Mouse (Mus musculus) ES-E14 (cell line): ENCODE results near the gene Ccdc84. TPM values are rescaled to one million over a fixed set of nuclear protein-coding genes. Genes with fewer than 3 reads are reported as not detected.
"Not testable (repeated sequence)": the region's sequence is repeated elsewhere in the genome, so short reads cannot be mapped to it uniquely, and the experiment has no call there.

ENCODE experiments used
- DNase-seq: peaks from one replicate; pipeline ENCODE4 v3.0.0-alpha.2; 2013; ENCODE audit warnings: low read depth, low spot score
- H3K27ac ChIP-seq: 2 replicates; pipeline ENCODE4 v1.5.1; 2012; ENCODE audit warnings: low read depth, mild to moderate bottlenecking, low read length, moderate library complexity, mixed read lengths; ENCODE audit not compliant: poor library complexity, insufficient read depth, severe bottlenecking
- H3K36me3 ChIP-seq: 2 replicates; pipeline ENCODE4 v1.6.1; 2012; ENCODE audit warnings: mild to moderate bottlenecking, low read length, moderate library complexity, mixed read lengths; ENCODE audit not compliant: control insufficient read depth, poor library complexity, insufficient read depth, severe bottlenecking
- H3K4me1 ChIP-seq, 2 experiments: fragments of 150-350 bp in 1 of 2; sonication (generic) in 1 of 2; 2 replicates each; pipeline ENCODE4 v1.6.1; 2012; ENCODE audit warnings: low read length in 2 of 2, mild to moderate bottlenecking in 1 of 2, mixed read lengths in 1 of 2; ENCODE audit not compliant: control insufficient read depth in 2 of 2, insufficient read depth in 2 of 2, poor library complexity in 1 of 2
- H3K4me3 ChIP-seq, 2 experiments: fragments of 150-350 bp in 1 of 2; sonication (generic) in 1 of 2; 2 replicates each; pipeline ENCODE4 v1.5.1; 2012; ENCODE audit warnings: low read length in 2 of 2, low read depth in 1 of 2, mild to moderate bottlenecking in 1 of 2, mixed read lengths in 1 of 2; ENCODE audit not compliant: insufficient read depth in 1 of 2, poor library complexity in 1 of 2, severe bottlenecking in 1 of 2
- H3K9ac ChIP-seq: 2 replicates; pipeline ENCODE4 v1.6.1; 2012; ENCODE audit warnings: low read depth, mild to moderate bottlenecking, low read length, mixed read lengths; ENCODE audit not compliant: poor library complexity, insufficient read depth, severe bottlenecking
- H3K9me3 ChIP-seq: fragments of 150-350 bp; sonication (generic); 2 replicates; pipeline ENCODE4 v1.6.1; 2012; ENCODE audit warnings: low read depth, mild to moderate bottlenecking, low read length; ENCODE audit not compliant: control insufficient read depth, insufficient read depth
- CHD2 ChIP-seq: IDR thresholded peaks from 2 replicates; pipeline ENCODE4 v1.6.1; 2014; ENCODE audit warnings: mild to moderate bottlenecking, low read depth, low read length, inconsistent platforms
- HCFC1 ChIP-seq: IDR thresholded peaks from 2 replicates; pipeline ENCODE4 v1.6.1; 2012; ENCODE audit warnings: low read length, inconsistent platforms, borderline replicate concordance; ENCODE audit not compliant: insufficient read depth
- MAFK ChIP-seq: IDR thresholded peaks from 2 replicates; pipeline ENCODE4 v1.6.1; 2014; ENCODE audit warnings: mild to moderate bottlenecking, low read depth, low read length, inconsistent platforms; ENCODE audit not compliant: insufficient read depth
- ZC3H11A ChIP-seq: IDR thresholded peaks from 2 replicates; pipeline ENCODE4 v1.6.1; 2012; ENCODE audit warnings: low read depth, mild to moderate bottlenecking, inconsistent platforms, low read length, borderline replicate concordance
- ZNF384 ChIP-seq: IDR thresholded peaks from 2 replicates; pipeline ENCODE4 v1.6.1; 2012; ENCODE audit warnings: low read depth, low read length, inconsistent platforms
- in situ Hi-C, 2 experiments: fragments of 600-800 bp; cut with MboI; formaldehyde crosslinking; loops; one replicate each; pipeline ENCODE4 v1.15.1; 2025; ENCODE audit warnings: low sequenced_read_pairs in 2 of 2, inconsistent platforms in 1 of 2; ENCODE audit not compliant: unreplicated experiment in 2 of 2
- total RNA-seq: library from RNA; depleted of rRNA; stranded (reverse); fragments of 300-350 nt; gene quantifications from 2 replicates; pipeline ENCODE4 v1.2.3, GENCODE M21; 2012

Ccdc84 gene
- total RNA-seq, 1 experiment, result 38.3 TPM

DNA sequence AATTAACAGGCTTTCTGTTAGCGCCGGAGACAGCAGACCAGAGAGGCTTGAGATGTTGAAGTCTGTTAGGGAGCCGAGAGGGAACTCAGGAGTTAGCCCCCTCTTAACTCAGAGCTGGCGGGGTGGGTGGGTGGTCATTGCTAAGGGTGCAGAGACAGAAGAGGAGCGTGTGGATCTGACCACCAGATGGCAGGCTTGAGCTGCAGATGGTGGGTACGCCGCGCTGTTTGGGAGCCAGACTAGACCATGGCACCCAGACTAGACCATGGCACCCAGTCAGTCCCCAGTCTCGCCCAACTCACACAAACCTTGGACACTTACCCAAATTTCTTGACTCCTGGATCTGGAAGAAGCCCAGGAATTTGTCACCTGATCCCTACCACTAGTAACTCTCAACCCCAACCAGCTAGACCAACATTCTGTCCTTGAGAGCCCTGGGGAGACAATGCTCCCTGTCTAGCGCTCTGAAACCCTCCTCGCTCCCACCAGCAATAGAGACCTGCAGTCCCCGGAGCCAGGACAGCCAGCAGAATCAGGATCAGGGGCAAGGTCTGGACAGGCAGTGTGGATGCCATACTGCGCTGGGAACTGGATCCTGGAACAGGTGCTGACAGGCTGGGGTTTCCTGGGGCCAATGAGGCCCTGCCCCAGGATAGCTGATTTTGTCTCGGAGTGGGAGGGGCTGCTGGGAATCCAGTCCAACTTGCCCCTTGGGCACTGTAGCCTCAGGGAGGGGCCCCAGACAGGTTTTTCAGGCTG is 35.9 kb upstream of the Ccdc84 start:
- H3K4me3 ChIP-seq, result peak overlapping the region; percentile 8 to 58; a peak in 3 of 4 replicates
- TF ChIP-seq ZC3H11A (peak; percentile 85; the same call in 1 of the 2 replicates), CHD2 (no peak)
- no peak overlapping the region for H3K27ac ChIP-seq
- no peaks in the 10 kb centered on the region for H3K9me3 ChIP-seq
- in situ Hi-C loops, result loop anchor here in 1 of 2 experiments (5.0 to 10.0 kb wide), 2 partner anchors 48 to 200 kb away; no protein-coding TSS in a partner anchor
- peak overlapping the region; percentile 41; the same call in 1 of the 2 replicates for H3K9ac ChIP-seq
- H3K36me3 ChIP-seq, result no peaks in the 10 kb centered on the region
- DNase-seq, result peak; percentile 91
- no peaks in the 10 kb centered on the region for H3K4me1 ChIP-seq

- TF ChIP-seq HCFC1 (no peak), ZNF384 (no peak), ZC3H11A (peak; percentile 5; the same call in 1 of the 2 replicates)
- Histone ChIP-seq H3K9me3 (no peaks in the 10 kb centered on the region), H3K4me3 (no peak overlapping the region), H3K27ac (no peak overlapping the region), H3K4me1 (peaks cover 0 to 7% of the 10 kb centered on the region in 2 experiments; a peak in 1 of 4 replicates), H3K9ac (no peak overlapping the region), H3K36me3 (no peaks in the 10 kb centered on the region)
- DNase-seq, result peak; percentile 60
- in situ Hi-C loops, result loop anchor here in 1 of 2 experiments (5.0 to 10.0 kb wide), 2 partner anchors 52 to 204 kb away; no protein-coding TSS in a partner anchor
Measured at GRCm38 (mm10) chr9:44450387-44450786, 32.0 kb upstream of the Ccdc84 start.

GRCm38 (mm10) chr9:44444402-44445025 is 26.1 kb upstream of the Ccdc84 start:
- H3K36me3 ChIP-seq, H3K9me3 ChIP-seq, in situ Hi-C loops: not testable (repeated sequence)

GRCm38 (mm10) chr9:44440961-44441360 is 22.6 kb upstream of the Ccdc84 start, which contains the start of gene Foxr1:
TSS of gene Foxr1 (minus strand) at chr9:44441136.
- in situ Hi-C loops, result no loop called here
- H3K4me1 ChIP-seq, result peaks cover 0 to 7% of the 10 kb centered on the region in 2 experiments; a peak in 2 of 4 replicates
- no peaks in the 10 kb centered on the region for H3K36me3 ChIP-seq
- peak within 1 kb of the TSS; percentile 40 to 50 for H3K4me3 ChIP-seq
- no peak within 1 kb of the TSS for H3K27ac ChIP-seq
- no peaks in the 10 kb centered on the region for H3K9me3 ChIP-seq
- TF ChIP-seq ZNF384 (peak; percentile 78; the same call in 1 of the 2 replicates), MAFK (no peak)
- H3K9ac ChIP-seq, result peak within 1 kb of the TSS; percentile 1; the same call in 1 of the 2 replicates
- DNase-seq, result peak; percentile 51

More at GRCm38 (mm10) chr9:44444402-44445025, 26.1 kb upstream of the Ccdc84 start:
- not testable (repeated sequence) for DNase-seq, H3K9ac ChIP-seq, H3K4me3 ChIP-seq, H3K27ac ChIP-seq
- peaks cover 0 to 11% of the 10 kb centered on the region in 2 experiments; a peak in 2 of 4 replicates for H3K4me1 ChIP-seq
